Mouse (Mus musculus): ENCODE measurements at regions not wholly inside any gene's neighbourhood (a gene's known extent, or its start where the extent isn't known, plus 50 kb on each side); places are given as distances from the start of the nearest gene placed in this dataset.
A peak's percentile ranks its signal among the peaks of the same experiment; 100 is the strongest.

GRCm38 (mm10) chr7:71242379-71242911, 108.8 kb downstream of the Gm10295 start:
- H3K9ac ChIP-seq (ENCODE audit: low read length): no peak overlapping the region
- DNase-seq (ENCODE audit: low spot score, missing footprints) (no peak), ATAC-seq (ENCODE audit: low FRiP score) (no peak)
- H3K27me3 ChIP-seq (ENCODE audit: control insufficient read depth, insufficient read depth, low read length): no peaks in the 10 kb centered on the region
- H3K4me1 ChIP-seq (ENCODE audit: control insufficient read depth, insufficient read depth, low read length): no peaks in the 10 kb centered on the region
- 83% methylated on average over 2 of the region's 2 CpGs for WGBS
- no peaks in the 10 kb centered on the region for H3K9me3 ChIP-seq (ENCODE audit: control insufficient read depth, low read length)
- H3K4me3 ChIP-seq (ENCODE audit: low read depth, low read length): no peak overlapping the region
- H3K36me3 ChIP-seq (ENCODE audit: control insufficient read depth, insufficient read depth, low read length): no peaks in the 10 kb centered on the region
- no peak overlapping the region for H3K27ac ChIP-seq (ENCODE audit: low read depth, low read length)
- no peak overlapping the region for H3K4me2 ChIP-seq

- no peak overlapping the region for H3K9ac ChIP-seq (ENCODE audit: low read length)
- H3K27me3 ChIP-seq (ENCODE audit: control insufficient read depth, insufficient read depth, low read length): no peaks in the 10 kb centered on the region
- no peaks in the 10 kb centered on the region for H3K9me3 ChIP-seq (ENCODE audit: control insufficient read depth, low read length)
- H3K36me3 ChIP-seq (ENCODE audit: control insufficient read depth, insufficient read depth, low read length): no peaks in the 10 kb centered on the region
- 0 out of 2 replicates have a peak, but pooled peaks cover 5% of the 10 kb centered on the region for H3K4me1 ChIP-seq (ENCODE audit: control insufficient read depth, insufficient read depth, low read length)
- H3K4me3 ChIP-seq (ENCODE audit: low read depth, low read length): no peak overlapping the region
- DNase-seq (ENCODE audit: low spot score, missing footprints): peak; percentile 47
- 90% methylated on average over 3 of the region's 3 CpGs for WGBS
- no peak for ATAC-seq (ENCODE audit: low FRiP score)
- no peak overlapping the region for H3K27ac ChIP-seq (ENCODE audit: low read depth, low read length)
- H3K4me2 ChIP-seq: no peak overlapping the region
Measured at GRCm38 (mm10) chr7:71239207-71239606, 112.1 kb downstream of the Gm10295 start.

- no peaks in the 10 kb centered on the region for H3K36me3 ChIP-seq (ENCODE audit: control insufficient read depth, insufficient read depth, low read length)
- no peak for ATAC-seq (ENCODE audit: low FRiP score)
- no peak overlapping the region for H3K4me3 ChIP-seq (ENCODE audit: low read depth, low read length)
- H3K9ac ChIP-seq (ENCODE audit: low read length): no peak overlapping the region
- no peaks in the 10 kb centered on the region for H3K27me3 ChIP-seq (ENCODE audit: control insufficient read depth, insufficient read depth, low read length)
- DNase-seq (ENCODE audit: low spot score, missing footprints): no peak
- 77% methylated on average over 1 of the region's 1 CpGs for whole genome bisulfite sequencing
- H3K4me2 ChIP-seq: no peak overlapping the region
- H3K9me3 ChIP-seq (ENCODE audit: control insufficient read depth, low read length): no peaks in the 10 kb centered on the region
- H3K4me1 ChIP-seq (ENCODE audit: control insufficient read depth, insufficient read depth, low read length): 0 out of 2 replicates have a peak, but pooled peaks cover 5% of the 10 kb centered on the region
- no peak overlapping the region for H3K27ac ChIP-seq (ENCODE audit: low read depth, low read length)
Measured at GRCm38 (mm10) chr7:71236334-71236733, 115.0 kb downstream of the Gm10295 start.

- no peak for ATAC-seq (ENCODE audit: low FRiP score)
- Histone ChIP-seq H3K36me3 (ENCODE audit: control insufficient read depth, insufficient read depth, low read length) (no peaks in the 10 kb centered on the region), H3K4me3 (ENCODE audit: low read depth, low read length) (no peak overlapping the region), H3K27me3 (ENCODE audit: control insufficient read depth, insufficient read depth, low read length) (no peaks in the 10 kb centered on the region), H3K9ac (ENCODE audit: low read length) (no peak overlapping the region), H3K27ac (ENCODE audit: low read depth, low read length) (no peak overlapping the region), H3K4me2 (no peak overlapping the region), H3K4me1 (ENCODE audit: control insufficient read depth, insufficient read depth, low read length) (0 out of 2 replicates have a peak, but pooled peaks cover 5% of the 10 kb centered on the region), H3K9me3 (ENCODE audit: control insufficient read depth, low read length) (no peaks in the 10 kb centered on the region)
- 84% methylated on average over 5 of the region's 5 CpGs for WGBS
- DNase-seq (ENCODE audit: low spot score, missing footprints): no peak
Measured at GRCm38 (mm10) chr7:71234176-71234769, 117.0 kb downstream of the Gm10295 start.

GRCm38 (mm10) chr7:71232821-71233815, 118.2 kb downstream of the Gm10295 start:
- no peak overlapping the region for H3K4me3 ChIP-seq (ENCODE audit: low read depth, low read length)
- no peaks in the 10 kb centered on the region for H3K36me3 ChIP-seq (ENCODE audit: control insufficient read depth, insufficient read depth, low read length)
- no peak overlapping the region for H3K9ac ChIP-seq (ENCODE audit: low read length)
- DNase-seq (ENCODE audit: low spot score, missing footprints): no peak
- no peak for ATAC-seq (ENCODE audit: low FRiP score)
- H3K27me3 ChIP-seq (ENCODE audit: control insufficient read depth, insufficient read depth, low read length): no peaks in the 10 kb centered on the region
- H3K4me1 ChIP-seq (ENCODE audit: control insufficient read depth, insufficient read depth, low read length): 0 out of 2 replicates have a peak, but pooled peaks cover 5% of the 10 kb centered on the region
- H3K4me2 ChIP-seq: no peak overlapping the region
- no peaks in the 10 kb centered on the region for H3K9me3 ChIP-seq (ENCODE audit: control insufficient read depth, low read length)
- no peak overlapping the region for H3K27ac ChIP-seq (ENCODE audit: low read depth, low read length)
- 85% methylated on average over 8 of the region's 8 CpGs for WGBS

GRCm38 (mm10) chr7:71230901-71231477, 120.3 kb downstream of the Gm10295 start:
- 73% methylated on average over 4 of the region's 4 CpGs for WGBS
- no peak for ATAC-seq (ENCODE audit: low FRiP score)
- no peaks in the 10 kb centered on the region for H3K36me3 ChIP-seq (ENCODE audit: control insufficient read depth, insufficient read depth, low read length)
- H3K4me2 ChIP-seq: no peak overlapping the region
- H3K9ac ChIP-seq (ENCODE audit: low read length): no peak overlapping the region
- no peak overlapping the region for H3K4me3 ChIP-seq (ENCODE audit: low read depth, low read length)
- H3K9me3 ChIP-seq (ENCODE audit: control insufficient read depth, low read length): no peaks in the 10 kb centered on the region
- no peak overlapping the region for H3K27ac ChIP-seq (ENCODE audit: low read depth, low read length)
- no peak for DNase-seq (ENCODE audit: low spot score, missing footprints)
- no peaks in the 10 kb centered on the region for H3K27me3 ChIP-seq (ENCODE audit: control insufficient read depth, insufficient read depth, low read length)
- H3K4me1 ChIP-seq (ENCODE audit: control insufficient read depth, insufficient read depth, low read length): no peaks in the 10 kb centered on the region

- 79% methylated on average over 3 of the region's 3 CpGs for WGBS
- no peak overlapping the region for H3K4me2 ChIP-seq
- ATAC-seq (ENCODE audit: low FRiP score) (no peak), DNase-seq (ENCODE audit: low spot score, missing footprints) (no peak)
- H3K27me3 ChIP-seq (ENCODE audit: control insufficient read depth, insufficient read depth, low read length): no peaks in the 10 kb centered on the region
- no peaks in the 10 kb centered on the region for H3K36me3 ChIP-seq (ENCODE audit: control insufficient read depth, insufficient read depth, low read length)
- no peak overlapping the region for H3K9ac ChIP-seq (ENCODE audit: low read length)
- H3K4me3 ChIP-seq (ENCODE audit: low read depth, low read length): no peak overlapping the region
- H3K9me3 ChIP-seq (ENCODE audit: control insufficient read depth, low read length): no peaks in the 10 kb centered on the region
- no peak overlapping the region for H3K27ac ChIP-seq (ENCODE audit: low read depth, low read length)
- no peaks in the 10 kb centered on the region for H3K4me1 ChIP-seq (ENCODE audit: control insufficient read depth, insufficient read depth, low read length)
Measured at GRCm38 (mm10) chr7:71229183-71229582, 122.1 kb downstream of the Gm10295 start.

- Histone ChIP-seq H3K4me1 (ENCODE audit: control insufficient read depth, insufficient read depth, low read length) (no peaks in the 10 kb centered on the region), H3K9ac (ENCODE audit: low read length) (no peak overlapping the region), H3K9me3 (ENCODE audit: control insufficient read depth, low read length) (no peaks in the 10 kb centered on the region), H3K27ac (ENCODE audit: low read depth, low read length) (no peak overlapping the region), H3K27me3 (ENCODE audit: control insufficient read depth, insufficient read depth, low read length) (no peaks in the 10 kb centered on the region), H3K4me2 (no peak overlapping the region), H3K4me3 (ENCODE audit: low read depth, low read length) (no peak overlapping the region), H3K36me3 (ENCODE audit: control insufficient read depth, insufficient read depth, low read length) (no peaks in the 10 kb centered on the region)
- 92% methylated on average over 9 of the region's 9 CpGs for WGBS
- ATAC-seq (ENCODE audit: low FRiP score): no peak
- peak; percentile 2 for DNase-seq (ENCODE audit: low spot score, missing footprints)
Measured at GRCm38 (mm10) chr7:71224320-71224865, 126.9 kb downstream of the Gm10295 start.

All from midbrain, embryonic 11.5 days (tissue).